Mouse (Mus musculus) liver, postnatal 0 days (tissue): ENCODE data around the gene Zc3h7b. TPM values are rescaled to one million over a fixed set of nuclear protein-coding genes. Genes with fewer than 3 reads are reported as not detected.

Experiments used
- ATAC-seq: fragments of 200-750 bp; cut with Nextera tagmentation; 2 replicates; pipeline ENCODE4 v1.8.0; 2017; ENCODE audit warnings: mild to moderate bottlenecking, moderate library complexity
- DNase-seq: peaks from one replicate; pipeline ENCODE4 v3.0.0-alpha.2; 2016
- H3K27ac ChIP-seq: fragments of 300-500 bp; sonication (generic); 2 replicates; pipeline ENCODE4 v1.5.1; 2014; ENCODE audit warnings: antibody characterized with exemption, moderate library complexity, mild to moderate bottlenecking, low read depth
- H3K27me3 ChIP-seq: fragments of 300-500 bp; sonication (generic); 2 replicates; pipeline ENCODE4 v1.6.1; 2014; ENCODE audit warnings: low read length, control low read depth, mixed read lengths; ENCODE audit not compliant: insufficient read depth
- H3K36me3 ChIP-seq: fragments of 300-500 bp; sonication (generic); replicated peaks from 2 replicates; pipeline ENCODE4 v1.6.1; 2014; ENCODE audit warnings: mild to moderate bottlenecking, control low read depth, low read length, moderate library complexity, mixed read lengths; ENCODE audit not compliant: insufficient read depth
- H3K4me1 ChIP-seq: fragments of 300-500 bp; sonication (generic); 2 replicates; pipeline ENCODE4 v1.6.1; 2014; ENCODE audit warnings: antibody characterized with exemption, mild to moderate bottlenecking, control low read depth; ENCODE audit not compliant: insufficient read depth
- H3K4me2 ChIP-seq: fragments of 300-500 bp; sonication (generic); 2 replicates; pipeline ENCODE4 v1.6.1; 2014; ENCODE audit warnings: low read depth, mild to moderate bottlenecking, low read length, moderate library complexity, mixed read lengths
- H3K4me3 ChIP-seq: fragments of 300-500 bp; sonication (generic); 2 replicates; pipeline ENCODE4 v1.5.1; 2014; ENCODE audit warnings: low read depth, low read length
- H3K9ac ChIP-seq: fragments of 300-500 bp; sonication (generic); replicated peaks from 2 replicates; pipeline ENCODE4 v1.6.1; 2014; ENCODE audit warnings: mild to moderate bottlenecking, moderate library complexity
- H3K9me3 ChIP-seq: fragments of 300-500 bp; sonication (generic); 2 replicates; pipeline ENCODE4 v1.6.1; 2016; ENCODE audit warnings: mild to moderate bottlenecking, control low read depth, low read length, mixed read lengths
- CTCF ChIP-seq: sonication (generic); IDR thresholded peaks from 2 replicates; pipeline ENCODE4 v1.5.1; 2016; ENCODE audit warnings: antibody characterized with exemption, low read depth
- EP300 ChIP-seq: IDR thresholded peaks from 2 replicates; pipeline ENCODE4 v1.6.1; 2016; ENCODE audit warnings: antibody characterized with exemption, low read depth, mild to moderate bottlenecking
- WGBS: fragments of 180-500 bp; shearing (Covaris S2); extraction: QIAGEN DNeasy Blood & Tissue Kit; methylation state at CpG from one replicate; pipeline ENCODE4 v1.1.7; 2014; ENCODE audit not compliant: insufficient replicate concordance; 5-methylcytosine and 5-hydroxymethylcytosine counted together
- polyA plus RNA-seq: library from polyadenylated mRNA; unstranded; fragments of >200 nt; fragmentation: Nextera tagmentation; extraction: Ambion mirVana; gene quantifications from 2 replicates; pipeline ENCODE4 v1.2.1, GENCODE M21; 2015

Gene Zc3h7b
- polyA plus RNA-seq, 1 experiment from 2014 or later: 4.2 TPM

DNA sequence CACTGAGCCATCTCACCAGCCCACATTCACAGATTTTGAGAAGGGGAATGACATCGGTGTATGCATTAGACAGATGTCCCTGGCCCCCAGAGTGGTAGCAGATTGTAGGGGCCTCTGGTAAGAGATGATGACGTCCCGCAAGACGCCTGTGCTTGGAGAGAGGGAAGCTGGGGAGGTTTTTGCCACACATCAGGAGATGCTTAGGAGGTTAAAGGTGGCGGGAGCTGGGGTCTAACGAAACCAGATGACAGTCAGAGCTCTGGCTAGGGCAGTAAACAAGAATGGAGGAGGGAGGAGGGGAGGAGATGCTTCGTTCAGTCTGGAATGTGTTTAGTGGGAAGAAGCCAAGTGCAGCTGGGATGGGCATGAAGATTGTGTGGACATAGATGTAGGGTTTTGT, 16.5 kb downstream of the Zc3h7b start:
- Histone ChIP-seq H3K4me3 (no peak overlapping the region), H3K27me3 (no peaks in the 10 kb centered on the region), H3K27ac (no peak overlapping the region), H3K4me2 (no peak overlapping the region), H3K9ac (no peak overlapping the region), H3K36me3 (no peaks in the 10 kb centered on the region), H3K9me3 (no peaks in the 10 kb centered on the region), H3K4me1 (peaks cover 15% of the 10 kb centered on the region; the same call in 1 of the 2 replicates)
- TF ChIP-seq EP300: no peak
- no peak for TF ChIP-seq CTCF
- ATAC-seq (no peak), DNase-seq (no peak)
- WGBS: 83% methylated on average over 7 of the region's 7 CpGs

DNA sequence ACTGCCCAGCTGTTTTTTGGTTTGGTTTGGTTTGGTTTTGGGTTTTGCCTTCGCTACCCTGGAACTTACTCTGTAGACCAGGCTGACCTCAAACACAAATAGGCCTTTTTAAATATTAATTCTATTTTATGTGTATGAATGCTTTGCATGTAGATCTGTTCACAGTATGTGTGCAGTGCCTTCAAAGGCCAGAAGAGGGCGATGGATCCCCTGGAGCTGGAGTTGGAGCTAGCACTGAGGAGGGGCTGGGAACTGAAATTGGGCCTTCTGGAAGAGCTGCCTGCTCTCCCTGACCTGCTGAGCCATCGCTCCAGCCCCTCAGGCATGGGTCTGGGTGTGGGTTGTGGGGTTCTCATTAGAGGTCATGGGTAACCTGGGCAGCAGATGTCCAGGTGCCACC, 17.1 kb downstream of the Zc3h7b start:
- Histone ChIP-seq H3K36me3 (no peaks in the 10 kb centered on the region), H3K27me3 (no peaks in the 10 kb centered on the region), H3K4me3 (no peak overlapping the region), H3K9me3 (no peaks in the 10 kb centered on the region), H3K27ac (no peak overlapping the region), H3K4me1 (peaks cover 15% of the 10 kb centered on the region; the same call in 1 of the 2 replicates), H3K9ac (no peak overlapping the region), H3K4me2 (no peak overlapping the region)
- DNase-seq (no peak), ATAC-seq (no peak)
- TF ChIP-seq CTCF (peak; percentile 42), EP300 (no peak)
- 81% methylated on average over 3 of the region's 3 CpGs for WGBS

DNA sequence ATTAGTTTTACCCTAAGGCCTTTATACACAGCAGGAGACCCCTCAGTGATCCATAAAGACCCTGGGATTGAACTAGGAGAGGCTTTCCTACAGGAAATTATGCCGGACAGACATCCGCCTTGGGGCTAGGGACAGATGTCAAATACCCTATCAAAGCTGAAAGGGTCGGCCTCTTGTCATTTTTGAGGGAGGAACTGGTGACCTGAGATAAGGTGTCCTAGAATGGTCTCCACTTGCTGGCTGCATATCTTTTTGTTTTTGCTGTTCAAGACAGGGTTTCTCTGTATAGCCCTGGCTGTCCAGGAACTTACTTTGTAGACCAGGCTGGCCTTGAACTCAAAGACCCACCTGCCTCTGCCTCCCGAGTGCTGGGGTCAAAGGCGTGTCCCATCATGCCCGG, 19.7 kb downstream of the Zc3h7b start:
- H3K36me3 ChIP-seq: no peaks in the 10 kb centered on the region
- no peaks in the 10 kb centered on the region for H3K27me3 ChIP-seq
- H3K27ac ChIP-seq: 0 out of 2 replicates have a peak overlapping the region, but pooled peaks have one; percentile 29
- H3K9ac ChIP-seq: no peak overlapping the region
- peaks cover 15% of the 10 kb centered on the region; the same call in 1 of the 2 replicates for H3K4me1 ChIP-seq
- ATAC-seq: no peak
- H3K4me3 ChIP-seq: no peak overlapping the region
- H3K4me2 ChIP-seq: no peak overlapping the region
- 63% methylated on average over 6 of the region's 6 CpGs for WGBS
- TF ChIP-seq CTCF (no peak), EP300 (no peak)
- DNase-seq: no peak
- no peaks in the 10 kb centered on the region for H3K9me3 ChIP-seq

DNA sequence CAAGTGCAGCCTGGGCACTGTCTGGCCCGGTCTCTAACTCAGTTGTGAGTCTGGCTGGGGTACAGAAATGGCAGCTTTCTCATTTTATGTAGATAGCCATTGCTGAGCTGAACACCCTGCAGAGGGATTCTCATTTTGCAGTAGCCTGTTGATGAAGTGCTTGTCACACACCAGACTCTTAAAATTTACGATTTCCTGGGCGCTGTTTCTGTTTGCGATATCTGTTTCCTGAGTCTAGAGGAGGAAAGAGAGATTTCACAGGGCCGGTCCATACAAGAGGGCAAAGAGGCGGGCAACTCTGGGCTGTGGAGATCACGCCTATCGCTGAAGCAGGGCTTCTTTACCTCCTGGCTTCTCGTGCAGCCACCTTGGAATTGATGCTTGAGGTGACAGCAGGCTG, 20.8 kb downstream of the Zc3h7b start:
- 54% methylated on average over 9 of the region's 9 CpGs for WGBS
- H3K4me3 ChIP-seq: no peak overlapping the region
- no peaks in the 10 kb centered on the region for H3K9me3 ChIP-seq
- H3K36me3 ChIP-seq: 0 out of 2 replicates have a peak, but pooled peaks cover 4% of the 10 kb centered on the region
- no peaks in the 10 kb centered on the region for H3K27me3 ChIP-seq
- H3K27ac ChIP-seq: no peak overlapping the region
- H3K4me2 ChIP-seq: no peak overlapping the region
- DNase-seq (no peak), ATAC-seq (no peak)
- peaks cover 9% of the 10 kb centered on the region; the same call in 1 of the 2 replicates for H3K4me1 ChIP-seq
- no peak for TF ChIP-seq EP300
- no peak for TF ChIP-seq CTCF
- no peak overlapping the region for H3K9ac ChIP-seq

DNA sequence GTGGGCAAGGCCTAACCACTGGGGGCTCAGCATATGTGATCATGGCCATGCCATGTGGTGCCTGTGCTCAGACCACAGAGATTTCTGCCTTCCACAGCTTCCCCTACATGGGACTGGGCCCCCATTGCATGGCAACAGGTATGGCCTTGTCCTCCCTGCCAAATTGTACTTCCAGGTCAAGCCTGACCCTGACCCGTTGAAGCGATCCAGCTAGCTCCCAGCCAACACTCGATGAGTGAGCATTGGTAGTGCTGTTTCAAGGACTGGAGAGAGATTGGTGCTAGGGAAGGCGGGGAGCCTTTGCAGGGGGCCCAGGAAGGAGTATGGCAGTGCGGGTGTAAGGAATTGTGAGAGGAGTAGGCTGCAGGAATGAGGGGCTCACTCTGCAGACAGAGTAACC, 21.6 kb downstream of the Zc3h7b start:
- no peak for TF ChIP-seq EP300
- no peak for TF ChIP-seq CTCF
- H3K36me3 ChIP-seq: 0 out of 2 replicates have a peak, but pooled peaks cover 4% of the 10 kb centered on the region
- H3K4me1 ChIP-seq: peaks cover 9% of the 10 kb centered on the region; the same call in 1 of the 2 replicates
- 85% methylated on average over 5 of the region's 5 CpGs for WGBS
- no peaks in the 10 kb centered on the region for H3K9me3 ChIP-seq
- no peak overlapping the region for H3K27ac ChIP-seq
- ATAC-seq (no peak), DNase-seq (no peak)
- no peak overlapping the region for H3K9ac ChIP-seq
- no peaks in the 10 kb centered on the region for H3K27me3 ChIP-seq
- no peak overlapping the region for H3K4me3 ChIP-seq
- no peak overlapping the region for H3K4me2 ChIP-seq

DNA sequence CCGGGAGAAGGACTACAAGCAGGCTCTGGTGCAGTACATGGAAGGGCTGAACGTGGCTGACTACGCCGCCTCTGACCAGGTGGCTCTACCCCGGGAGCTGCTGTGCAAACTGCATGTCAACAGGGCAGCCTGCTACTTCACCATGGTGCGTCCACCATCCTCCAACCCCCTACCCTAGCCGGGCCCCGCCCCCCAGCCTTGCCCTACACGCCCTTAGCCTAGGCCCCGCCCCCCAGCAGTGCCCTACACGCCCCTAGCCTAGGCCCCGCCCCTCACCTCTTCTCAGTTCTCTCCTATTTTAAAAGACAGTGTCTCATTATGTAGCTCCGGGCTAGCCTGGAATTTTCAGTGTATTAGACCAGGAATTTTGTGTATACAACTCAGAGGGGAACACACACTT, 24.2 kb downstream of the Zc3h7b start:
- Histone ChIP-seq H3K9me3 (no peaks in the 10 kb centered on the region), H3K36me3 (peaks cover 7% of the 10 kb centered on the region), H3K4me2 (no peak overlapping the region), H3K27me3 (no peaks in the 10 kb centered on the region), H3K27ac (no peak overlapping the region), H3K4me3 (no peak overlapping the region), H3K4me1 (peaks cover 9% of the 10 kb centered on the region; the same call in 1 of the 2 replicates), H3K9ac (no peak overlapping the region)
- no peak for ATAC-seq
- TF ChIP-seq EP300: no peak
- TF ChIP-seq CTCF: no peak
- DNase-seq: peak; percentile 58
- 54% methylated on average over 13 of the region's 13 CpGs for whole genome bisulfite sequencing
